In genomic region chr14:115066164-115066563, GRCm38 (mm10) we compare ENCODE assay signal across 3 mouse cellular contexts. TPM values are rescaled to one million over a fixed set of nuclear protein-coding genes. Genes with fewer than 3 reads are reported as not detected.
"Had no signal": no experiment of that assay in that cellular context is flagged by ENCODE, and none has a peak within 500 bp of the region (broad histone marks: within the 10 kb centered on the region; RNA-seq: fewer than 3 reads in every experiment).

No protein-coding gene starts in this region.

RNA-seq across cellular contexts. Expression of gene Gpc5, which starts 25.9 kb away (rescaled TPM):
- polyA plus RNA-seq: small intestine, adult 2 months; spleen, adult 2 months; urinary bladder, adult 2 months had no signal
